Mouse (Mus musculus) midbrain, embryonic 13.5 days (tissue): ENCODE results near the gene Pth. TPM values are rescaled to one million over a fixed set of nuclear protein-coding genes. Genes with fewer than 3 reads are reported as not detected.

ENCODE experiments used
- ATAC-seq: fragments of 200-750 bp; cut with Nextera tagmentation; 2 replicates; pipeline ENCODE4 v1.8.0; 2017; ENCODE audit warnings: mild to moderate bottlenecking, moderate TSS enrichment, moderate library complexity
- H3K27ac ChIP-seq: fragments of 300-500 bp; sonication (generic); 2 replicates; pipeline ENCODE4 v1.5.1; 2015; ENCODE audit warnings: inconsistent platforms, mild to moderate bottlenecking, moderate library complexity
- H3K27me3 ChIP-seq: fragments of 300-500 bp; sonication (generic); 2 replicates; pipeline ENCODE4 v1.6.1; 2015; ENCODE audit warnings: mild to moderate bottlenecking, inconsistent platforms
- H3K36me3 ChIP-seq: fragments of 300-500 bp; sonication (generic); 2 replicates; pipeline ENCODE4 v1.6.1; 2015; ENCODE audit warnings: mild to moderate bottlenecking, inconsistent platforms
- H3K4me1 ChIP-seq: fragments of 300-500 bp; sonication (generic); replicated peaks from 2 replicates; pipeline ENCODE4 v1.6.1; 2015; ENCODE audit warnings: inconsistent platforms
- H3K4me2 ChIP-seq: fragments of 300-500 bp; sonication (generic); replicated peaks from 2 replicates; pipeline ENCODE4 v1.6.1; 2015; ENCODE audit warnings: moderate library complexity, mild to moderate bottlenecking, inconsistent platforms
- H3K4me3 ChIP-seq: fragments of 300-500 bp; sonication (generic); replicated peaks from 2 replicates; pipeline ENCODE4 v1.5.1; 2015; ENCODE audit warnings: mild to moderate bottlenecking, inconsistent platforms
- H3K9ac ChIP-seq: fragments of 300-500 bp; sonication (generic); replicated peaks from 2 replicates; pipeline ENCODE4 v1.6.1; 2015; ENCODE audit warnings: mild to moderate bottlenecking, inconsistent platforms
- H3K9me3 ChIP-seq: fragments of 300-500 bp; sonication (generic); 2 replicates; pipeline ENCODE4 v1.6.1; 2016; ENCODE audit warnings: mild to moderate bottlenecking, inconsistent platforms
- WGBS: fragments of 180-500 bp; shearing (Covaris S2); methylation state at CpG from one replicate; pipeline ENCODE4 v1.1.7; 2015; 5-methylcytosine and 5-hydroxymethylcytosine counted together
- polyA plus RNA-seq: library from polyadenylated mRNA; unstranded; fragments of >200 nt; fragmentation: Nextera tagmentation; extraction: Ambion mirVana; gene quantifications from 2 replicates; pipeline ENCODE4 v1.2.1, GENCODE M21; 2015

Gene Pth
- polyA plus RNA-seq, result not detected in 2 replicates

GRCm38 (mm10) chr7:113388470-113388869, at the start of gene Pth:
Pth (minus strand) TSS chr7:113388570.
- H3K4me1 ChIP-seq, result no peaks in the 10 kb centered on the region
- H3K4me3 ChIP-seq, result no peak within 1 kb of the TSS
- H3K36me3 ChIP-seq, result no peaks in the 10 kb centered on the region
- H3K27ac ChIP-seq, result no peak within 1 kb of the TSS
- no peaks in the 10 kb centered on the region for H3K9me3 ChIP-seq
- no peaks in the 10 kb centered on the region for H3K27me3 ChIP-seq
- WGBS, result 92% methylated on average over 2 of the region's 2 CpGs
- ATAC-seq, result no peak
- no peak within 1 kb of the TSS for H3K9ac ChIP-seq
- H3K4me2 ChIP-seq, result no peak within 1 kb of the TSS

DNA sequence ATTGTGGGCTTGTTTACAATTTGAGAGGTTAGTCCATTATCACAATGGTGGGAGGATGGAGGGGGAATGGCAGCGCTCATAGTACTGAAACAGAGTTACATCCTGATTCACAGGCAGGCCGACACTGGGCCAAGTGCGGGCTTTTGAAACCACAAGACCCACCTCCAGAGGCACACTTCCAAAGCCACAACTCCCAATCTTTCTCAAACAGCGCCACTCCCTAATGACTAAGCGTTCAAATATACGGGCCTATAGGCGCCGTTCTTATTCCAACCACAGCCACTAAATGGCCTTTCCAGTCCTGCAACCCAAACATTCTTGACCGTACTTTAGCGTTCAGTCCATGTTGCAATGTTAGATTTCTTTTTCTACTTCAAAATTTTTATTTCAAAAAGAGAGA, 47.9 kb upstream of the Pth start:
- H3K9ac ChIP-seq, result no peak overlapping the region
- H3K9me3 ChIP-seq, result no peaks in the 10 kb centered on the region
- no peak overlapping the region for H3K4me2 ChIP-seq
- no peaks in the 10 kb centered on the region for H3K4me1 ChIP-seq
- no peak overlapping the region for H3K27ac ChIP-seq
- no peaks in the 10 kb centered on the region for H3K27me3 ChIP-seq
- ATAC-seq, result no peak
- no peaks in the 10 kb centered on the region for H3K36me3 ChIP-seq
- H3K4me3 ChIP-seq, result no peak overlapping the region
- 92% methylated on average over 10 of the region's 10 CpGs for WGBS

DNA sequence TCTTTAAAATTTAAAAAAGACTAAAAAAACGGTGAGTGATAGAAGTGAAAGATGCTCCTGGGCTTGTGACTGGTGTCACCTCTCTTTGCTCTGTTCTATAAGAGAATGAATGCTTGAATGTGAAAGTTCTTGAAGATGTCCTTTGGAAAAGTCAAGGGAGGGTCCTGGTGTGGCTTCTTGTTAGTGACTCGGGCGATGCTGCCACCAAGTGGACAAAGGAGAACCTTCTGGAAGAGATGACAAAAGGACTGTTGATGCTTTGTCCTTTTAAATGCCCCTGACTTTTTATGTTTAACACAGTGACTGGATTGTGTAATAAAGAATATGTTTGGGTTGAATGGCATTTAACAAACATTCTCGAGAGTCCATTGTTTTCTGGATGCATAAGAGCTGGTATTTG, 45.9 kb upstream of the Pth start:
- H3K4me3 ChIP-seq, result no peak overlapping the region
- H3K27me3 ChIP-seq, result no peaks in the 10 kb centered on the region
- no peak for ATAC-seq
- H3K9me3 ChIP-seq, result no peaks in the 10 kb centered on the region
- no peak overlapping the region for H3K4me2 ChIP-seq
- 23% methylated on average over 4 of the region's 4 CpGs for WGBS
- H3K36me3 ChIP-seq, result no peaks in the 10 kb centered on the region
- H3K4me1 ChIP-seq, result no peaks in the 10 kb centered on the region
- H3K9ac ChIP-seq, result no peak overlapping the region
- H3K27ac ChIP-seq, result no peak overlapping the region

DNA sequence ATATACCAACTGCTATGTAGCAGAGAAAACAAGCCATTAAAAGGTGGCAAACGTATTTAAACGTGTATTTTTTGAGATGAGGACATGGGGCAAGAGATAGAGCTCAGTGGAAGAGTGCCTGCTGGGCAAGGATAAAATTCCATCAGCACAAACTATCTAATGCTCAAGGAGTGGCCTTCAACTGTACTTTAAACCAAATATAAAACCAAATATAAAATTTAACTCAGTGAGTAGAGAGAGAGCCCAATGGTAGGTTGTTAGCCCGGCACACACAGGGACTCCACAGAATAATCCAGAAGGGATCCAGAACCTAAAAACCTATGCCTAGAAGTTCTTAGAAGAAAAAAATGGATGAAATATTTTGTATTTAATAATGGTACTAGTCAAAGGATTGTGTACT, 45.1 kb upstream of the Pth start:
- no peaks in the 10 kb centered on the region for H3K4me1 ChIP-seq
- H3K4me3 ChIP-seq, result no peak overlapping the region
- H3K36me3 ChIP-seq, result no peaks in the 10 kb centered on the region
- no peak overlapping the region for H3K27ac ChIP-seq
- no peak for ATAC-seq
- no peak overlapping the region for H3K4me2 ChIP-seq
- WGBS, result 79% methylated on average over 3 of the region's 3 CpGs
- H3K9me3 ChIP-seq, result no peaks in the 10 kb centered on the region
- H3K9ac ChIP-seq, result no peak overlapping the region
- no peaks in the 10 kb centered on the region for H3K27me3 ChIP-seq

DNA sequence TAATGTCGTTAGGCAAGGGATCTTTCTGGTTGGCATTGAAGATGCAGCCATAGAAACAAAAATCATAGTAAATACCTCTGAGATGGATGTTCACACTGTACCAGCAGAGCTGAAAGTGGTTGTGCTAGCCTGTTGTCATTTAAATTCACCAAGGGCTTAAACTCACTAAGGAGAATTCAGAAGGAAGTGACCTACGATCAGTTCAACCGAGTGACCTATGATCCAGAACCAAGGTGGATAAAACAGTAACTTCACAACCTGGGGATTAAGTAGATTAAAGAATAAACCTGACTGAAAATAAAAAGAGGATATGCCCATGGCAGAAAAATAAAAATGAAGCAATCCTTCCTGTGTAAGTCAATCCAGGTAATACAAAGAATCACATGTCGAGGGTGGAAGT, 44.5 kb upstream of the Pth start:
- WGBS, result 84% methylated on average over 4 of the region's 4 CpGs
- Histone ChIP-seq H3K4me2 (no peak overlapping the region), H3K4me3 (no peak overlapping the region), H3K4me1 (no peaks in the 10 kb centered on the region), H3K9ac (no peak overlapping the region), H3K27me3 (no peaks in the 10 kb centered on the region), H3K36me3 (no peaks in the 10 kb centered on the region), H3K9me3 (no peaks in the 10 kb centered on the region), H3K27ac (no peak overlapping the region)
- no peak for ATAC-seq

- Histone ChIP-seq H3K27ac (no peak overlapping the region), H3K4me2 (no peak overlapping the region), H3K27me3 (no peaks in the 10 kb centered on the region), H3K4me3 (no peak overlapping the region), H3K4me1 (no peaks in the 10 kb centered on the region), H3K36me3 (no peaks in the 10 kb centered on the region), H3K9me3 (no peaks in the 10 kb centered on the region), H3K9ac (no peak overlapping the region)
- WGBS, result 96% methylated on average over 1 of the region's 1 CpGs
- ATAC-seq, result no peak
Observed at GRCm38 (mm10) chr7:113420771-113421170, 32.4 kb upstream of the Pth start.

DNA sequence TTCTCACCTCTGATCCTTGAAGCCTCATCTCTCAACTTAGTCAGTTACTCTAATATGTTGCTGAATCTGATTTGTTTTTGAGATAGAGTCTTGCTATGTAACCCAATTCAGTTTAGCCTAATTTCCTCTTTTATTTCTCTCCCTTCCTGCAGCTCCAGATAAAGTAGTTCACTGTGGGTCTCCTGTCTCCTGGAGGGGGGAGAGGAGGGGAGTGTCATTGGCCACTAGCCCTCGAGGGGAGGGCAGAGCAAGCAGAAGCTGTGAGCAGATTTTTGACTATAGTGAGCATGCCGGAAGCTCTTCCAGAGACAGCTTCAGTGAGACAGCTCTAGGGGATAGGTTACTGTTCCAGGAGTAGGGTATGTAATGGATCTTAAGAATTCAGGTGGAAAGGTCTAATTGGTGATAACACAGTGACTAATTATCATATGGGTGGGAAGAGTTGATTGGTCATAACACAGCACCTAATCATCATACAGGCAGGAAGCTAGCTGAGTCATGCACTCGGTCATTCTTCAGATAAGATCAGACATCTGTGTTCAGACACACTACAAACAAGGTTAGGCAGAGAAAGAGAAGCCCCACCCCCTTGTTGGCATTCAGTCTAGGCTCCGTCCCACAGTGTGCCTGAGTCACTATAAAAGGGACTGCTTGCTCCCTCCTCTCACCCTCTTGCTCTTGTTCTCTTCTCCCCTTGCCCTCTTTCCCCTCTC, 30.9 kb upstream of the Pth start:
- Histone ChIP-seq H3K9me3 (no peaks in the 10 kb centered on the region), H3K27ac (no peak overlapping the region), H3K27me3 (no peaks in the 10 kb centered on the region), H3K4me2 (no peak overlapping the region), H3K36me3 (no peaks in the 10 kb centered on the region), H3K4me3 (no peak overlapping the region), H3K4me1 (no peaks in the 10 kb centered on the region), H3K9ac (no peak overlapping the region)
- no peak for ATAC-seq
- 59% methylated on average over 4 of the region's 4 CpGs for WGBS

DNA sequence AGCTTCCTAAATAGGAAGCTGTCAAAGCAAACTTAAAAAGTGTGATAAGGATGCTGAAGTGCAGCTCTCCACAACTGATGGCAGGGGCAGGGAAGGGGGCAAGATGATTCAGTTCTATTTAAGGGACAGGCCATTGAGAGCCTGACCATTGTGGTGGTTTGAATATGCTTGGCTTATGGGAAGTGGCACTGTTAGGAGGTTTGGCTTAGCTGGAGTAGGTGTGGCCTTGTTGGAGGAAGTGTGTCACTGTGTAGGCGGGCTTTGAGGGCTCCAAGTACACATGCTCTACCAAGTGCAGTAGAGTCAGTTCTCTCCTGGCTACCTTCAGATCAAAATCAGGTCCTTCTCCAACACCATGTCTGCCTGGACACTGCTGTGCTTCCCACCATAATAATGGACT, 28.2 kb upstream of the Pth start:
- no peaks in the 10 kb centered on the region for H3K36me3 ChIP-seq
- H3K4me2 ChIP-seq, result no peak overlapping the region
- no peak overlapping the region for H3K4me3 ChIP-seq
- no peaks in the 10 kb centered on the region for H3K27me3 ChIP-seq
- 77% methylated on average over 1 of the region's 1 CpGs for WGBS
- no peak for ATAC-seq
- H3K9me3 ChIP-seq, result no peaks in the 10 kb centered on the region
- H3K9ac ChIP-seq, result no peak overlapping the region
- H3K27ac ChIP-seq, result no peak overlapping the region
- no peaks in the 10 kb centered on the region for H3K4me1 ChIP-seq

GRCm38 (mm10) chr7:113415256-113415655, 26.9 kb upstream of the Pth start:
- H3K9me3 ChIP-seq, result no peaks in the 10 kb centered on the region
- 90% methylated on average over 3 of the region's 3 CpGs for WGBS
- H3K9ac ChIP-seq, result no peak overlapping the region
- no peak overlapping the region for H3K27ac ChIP-seq
- no peak overlapping the region for H3K4me3 ChIP-seq
- H3K4me1 ChIP-seq, result no peaks in the 10 kb centered on the region
- no peak for ATAC-seq
- no peak overlapping the region for H3K4me2 ChIP-seq
- H3K27me3 ChIP-seq, result no peaks in the 10 kb centered on the region
- no peaks in the 10 kb centered on the region for H3K36me3 ChIP-seq

DNA sequence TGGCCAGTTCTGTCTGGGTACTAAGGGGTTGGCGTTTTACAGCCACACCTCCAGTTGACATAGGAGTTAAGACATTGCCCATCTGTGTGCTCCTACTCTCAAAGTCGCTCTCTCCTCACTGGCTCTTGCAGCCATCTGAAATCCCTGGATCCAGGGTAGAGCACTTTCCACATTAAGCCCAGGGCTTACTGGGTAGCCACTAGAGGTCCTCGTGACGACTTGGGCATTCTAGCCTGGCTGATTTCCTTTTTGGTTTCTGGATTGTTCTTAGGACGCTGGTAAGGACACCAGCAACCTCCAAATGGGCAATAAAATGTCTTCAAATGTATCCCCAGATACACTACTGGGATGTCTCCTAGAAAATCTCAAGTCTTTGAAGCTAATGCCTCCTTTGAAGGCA, 20.3 kb upstream of the Pth start:
- no peak overlapping the region for H3K27ac ChIP-seq
- WGBS, result 52% methylated on average over 5 of the region's 5 CpGs
- no peaks in the 10 kb centered on the region for H3K9me3 ChIP-seq
- no peak overlapping the region for H3K4me3 ChIP-seq
- no peaks in the 10 kb centered on the region for H3K36me3 ChIP-seq
- ATAC-seq, result no peak
- H3K4me1 ChIP-seq, result no peaks in the 10 kb centered on the region
- no peaks in the 10 kb centered on the region for H3K27me3 ChIP-seq
- H3K9ac ChIP-seq, result no peak overlapping the region
- H3K4me2 ChIP-seq, result no peak overlapping the region

DNA sequence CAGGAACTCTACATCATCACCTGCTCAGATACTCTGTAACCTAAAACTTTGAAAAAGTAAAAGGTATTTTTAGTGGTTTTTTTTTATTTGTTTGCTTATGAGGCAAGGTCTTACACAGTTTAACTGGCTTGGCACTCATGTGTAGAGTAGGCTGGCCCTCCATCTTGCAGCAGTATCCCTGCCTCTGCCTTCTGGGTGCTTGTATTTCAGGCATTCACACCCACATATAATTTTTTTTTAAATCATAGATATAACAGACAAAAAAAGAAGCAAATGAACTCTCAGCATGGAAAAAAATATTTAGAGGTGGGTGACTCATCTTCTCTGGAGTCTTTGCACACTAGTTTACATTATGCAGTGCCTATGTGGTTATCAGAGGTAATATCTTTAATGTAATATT, 9.7 kb upstream of the Pth start:
- ATAC-seq, result no peak
- Histone ChIP-seq H3K36me3 (no peaks in the 10 kb centered on the region), H3K4me2 (no peak overlapping the region), H3K4me1 (no peaks in the 10 kb centered on the region), H3K27me3 (no peaks in the 10 kb centered on the region), H3K4me3 (no peak overlapping the region), H3K9ac (no peak overlapping the region), H3K9me3 (no peaks in the 10 kb centered on the region), H3K27ac (no peak overlapping the region)

GRCm38 (mm10) chr7:113396661-113397060, 8.3 kb upstream of the Pth start:
- WGBS, result 91% methylated on average over 4 of the region's 4 CpGs
- ATAC-seq, result no peak
- H3K36me3 ChIP-seq, result no peaks in the 10 kb centered on the region

GRCm38 (mm10) chr7:113391619-113392018, 3.2 kb upstream of the Pth start:
- H3K4me2 ChIP-seq, result no peak overlapping the region
- no peaks in the 10 kb centered on the region for H3K4me1 ChIP-seq
- H3K9ac ChIP-seq, result no peak overlapping the region
- 93% methylated on average over 2 of the region's 2 CpGs for WGBS
- no peak overlapping the region for H3K27ac ChIP-seq
- no peaks in the 10 kb centered on the region for H3K27me3 ChIP-seq
- no peaks in the 10 kb centered on the region for H3K36me3 ChIP-seq
- ATAC-seq, result no peak
- H3K9me3 ChIP-seq, result no peaks in the 10 kb centered on the region
- no peak overlapping the region for H3K4me3 ChIP-seq

More at GRCm38 (mm10) chr7:113396661-113397060, 8.3 kb upstream of the Pth start:
- Histone ChIP-seq H3K4me3 (no peak overlapping the region), H3K9ac (no peak overlapping the region), H3K9me3 (no peaks in the 10 kb centered on the region), H3K27me3 (no peaks in the 10 kb centered on the region), H3K27ac (no peak overlapping the region), H3K4me2 (no peak overlapping the region), H3K4me1 (no peaks in the 10 kb centered on the region)
